Mouse (Mus musculus) liver, embryonic 14.5 days (tissue): ENCODE data around the gene Dlgap5.

Experiments used
- CTCF ChIP-seq: IDR thresholded peaks from 2 replicates; pipeline ENCODE4 v1.5.1; 2016; ENCODE audit warnings: antibody characterized with exemption, low read depth, control low read depth
- EP300 ChIP-seq: IDR thresholded peaks from 2 replicates; pipeline ENCODE4 v1.6.1; 2016; ENCODE audit warnings: antibody characterized with exemption, low read depth

- TF ChIP-seq CTCF (no peak), EP300 (no peak)
Observed at GRCm38 (mm10) chr14:47438947-47439346, 20.7 kb upstream of the Dlgap5 start.
